Mouse (Mus musculus) CH12.LX (cell line): ENCODE results near the gene Cenpn. TPM values are rescaled to one million over a fixed set of nuclear protein-coding genes. Genes with fewer than 3 reads are reported as not detected.

Experiments used
- DNase-seq: peaks from one replicate; pipeline ENCODE4 v3.0.0-alpha.2; 2013; ENCODE audit errors: extremely low read depth
- H3K27ac ChIP-seq: 2 replicates; pipeline ENCODE4 v1.5.1; 2012; ENCODE audit warnings: low read depth, mild to moderate bottlenecking, control low read depth, moderate library complexity; ENCODE audit not compliant: insufficient read depth
- H3K27me3 ChIP-seq: replicated peaks from 2 replicates; pipeline ENCODE3; 2012; ENCODE audit warnings: inconsistent platforms
- H3K36me3 ChIP-seq, 2 experiments: replicated peaks in 1 of 2; 2 replicates each; pipeline versions ENCODE3 to v1.6.1; 2012; ENCODE audit warnings: inconsistent platforms in 1 of 2, low read length in 1 of 2, mild to moderate bottlenecking in 1 of 2, mixed read lengths in 1 of 2, moderate library complexity in 1 of 2; ENCODE audit not compliant: control insufficient read depth in 1 of 2, insufficient read depth in 1 of 2
- H3K4me1 ChIP-seq, 2 experiments: 2 replicates each; pipeline ENCODE4 v1.6.1; 2012; ENCODE audit warnings: inconsistent platforms in 1 of 2, moderate library complexity in 1 of 2; ENCODE audit not compliant: insufficient read depth in 2 of 2, control insufficient read depth in 1 of 2
- H3K4me2 ChIP-seq: 2 replicates; pipeline ENCODE4 v1.6.1; 2012; ENCODE audit warnings: low read depth, mild to moderate bottlenecking, control low read depth; ENCODE audit not compliant: poor library complexity, insufficient read depth, severe bottlenecking
- H3K4me3 ChIP-seq, 3 experiments: fragments of 150-350 bp in 1 of 3; sonication (generic) in 1 of 3; replicated peaks in 1 of 3; 2 replicates each; pipeline versions ENCODE3 to v1.5.1; 2011 to 2012; ENCODE audit warnings: low read depth in 2 of 3, low read length in 2 of 3, mild to moderate bottlenecking in 2 of 3, moderate library complexity in 2 of 3, control low read depth in 1 of 3, improper control_type of control experiment in 1 of 3, inconsistent platforms in 1 of 3, mixed read lengths in 1 of 3; ENCODE audit not compliant: poor library complexity in 1 of 3
- H3K79me2 ChIP-seq: replicated peaks from 2 replicates; pipeline ENCODE4 v1.6.1; 2012; ENCODE audit warnings: mild to moderate bottlenecking, moderate library complexity; ENCODE audit not compliant: control insufficient read depth, poor library complexity, insufficient read depth, severe bottlenecking; ENCODE audit errors: extremely low read depth
- H3K9ac ChIP-seq: 2 replicates; pipeline ENCODE4 v1.6.1; 2012; ENCODE audit warnings: low read depth, mild to moderate bottlenecking, control low read depth, moderate library complexity; ENCODE audit not compliant: insufficient read depth
- H3K9me3 ChIP-seq: replicated peaks from 2 replicates; pipeline ENCODE3; 2012; ENCODE audit warnings: low read length, inconsistent platforms, mixed read lengths
- BHLHE40 ChIP-seq: IDR thresholded peaks from 2 replicates; pipeline ENCODE4 v1.6.1; 2011; ENCODE audit warnings: mild to moderate bottlenecking, low read depth, low read length, improper control_type of control experiment
- CHD2 ChIP-seq: IDR thresholded peaks from 2 replicates; pipeline ENCODE4 v1.6.1; 2011; ENCODE audit warnings: low read length, improper control_type of control experiment
- E2F4 ChIP-seq: IDR thresholded peaks from 2 replicates; pipeline ENCODE4 v1.6.1; 2011; ENCODE audit warnings: low read depth, low read length, improper control_type of control experiment; ENCODE audit not compliant: insufficient replicate concordance
- ELF1 ChIP-seq: IDR thresholded peaks from 2 replicates; pipeline ENCODE4 v1.6.1; 2014; ENCODE audit warnings: low read depth, mild to moderate bottlenecking, inconsistent platforms, low read length, improper control_type of control experiment
- HCFC1 ChIP-seq: IDR thresholded peaks from 2 replicates; pipeline ENCODE4 v1.6.1; 2012; ENCODE audit warnings: low read depth, mild to moderate bottlenecking, inconsistent platforms, low read length, improper control_type of control experiment
- IRF4 ChIP-seq: IDR thresholded peaks from 2 replicates; pipeline ENCODE4 v1.6.1; 2014; ENCODE audit warnings: low read depth, mild to moderate bottlenecking, inconsistent platforms, low read length, improper control_type of control experiment
- JUND ChIP-seq: conservative IDR thresholded peaks from 2 replicates; pipeline ENCODE4 v1.6.1; 2011; ENCODE audit warnings: low read depth, low read length, improper control_type of control experiment
- KAT2A ChIP-seq: IDR thresholded peaks from 2 replicates; pipeline ENCODE4 v1.6.1; 2012; ENCODE audit warnings: low read length, improper control_type of control experiment, inconsistent platforms; ENCODE audit not compliant: insufficient replicate concordance
- MAFK ChIP-seq: IDR thresholded peaks from 2 replicates; pipeline ENCODE4 v1.6.1; 2011; ENCODE audit warnings: low read length, improper control_type of control experiment; ENCODE audit not compliant: insufficient replicate concordance
- MAX ChIP-seq: IDR thresholded peaks from 2 replicates; pipeline ENCODE4 v1.6.1; 2011; ENCODE audit warnings: low read length, improper control_type of control experiment
- MAZ ChIP-seq: IDR thresholded peaks from 2 replicates; pipeline ENCODE4 v1.6.1; 2012; ENCODE audit warnings: low read depth, mild to moderate bottlenecking, inconsistent platforms, low read length, improper control_type of control experiment, moderate library complexity
- MEF2A ChIP-seq: IDR thresholded peaks from 2 replicates; pipeline ENCODE4 v1.6.1; 2014; ENCODE audit warnings: low read depth, mild to moderate bottlenecking, inconsistent platforms, low read length, improper control_type of control experiment, borderline replicate concordance
- MXI1 ChIP-seq: IDR thresholded peaks from 2 replicates; pipeline ENCODE4 v1.6.1; 2011; ENCODE audit warnings: mild to moderate bottlenecking, low read depth, low read length, improper control_type of control experiment
- PAX5 ChIP-seq: IDR thresholded peaks from 2 replicates; pipeline ENCODE4 v1.6.1; 2012; ENCODE audit warnings: low read length, inconsistent platforms, mixed read lengths
- POLR2A ChIP-seq: IDR thresholded peaks from 2 replicates; pipeline ENCODE4 v1.6.1; 2011; ENCODE audit warnings: low read depth, mild to moderate bottlenecking, improper control_type of control experiment, low read length
- TBP ChIP-seq: conservative IDR thresholded peaks from 2 replicates; pipeline ENCODE4 v1.6.1; 2011; ENCODE audit warnings: low read depth, low read length, improper control_type of control experiment
- USF1 ChIP-seq: IDR thresholded peaks from 2 replicates; pipeline ENCODE4 v1.6.1; 2014; ENCODE audit warnings: low read depth, mild to moderate bottlenecking, inconsistent platforms, low read length, improper control_type of control experiment
- USF2 ChIP-seq: conservative IDR thresholded peaks from 2 replicates; pipeline ENCODE4 v1.6.1; 2011; ENCODE audit warnings: low read depth, low read length, improper control_type of control experiment
- ZMIZ1 ChIP-seq: IDR thresholded peaks from 2 replicates; pipeline ENCODE4 v1.6.1; 2012; ENCODE audit warnings: low read depth, mild to moderate bottlenecking, inconsistent platforms, low read length, improper control_type of control experiment
- ZNF384 ChIP-seq: IDR thresholded peaks from 2 replicates; pipeline ENCODE4 v1.6.1; 2012; ENCODE audit warnings: low read depth, low read length, improper control_type of control experiment, inconsistent platforms
- dilution Hi-C: fragments of 300-500 bp; cut with MboI; formaldehyde crosslinking; loops from 2 replicates; pipeline ENCODE4 v1.14.3; 2020; ENCODE audit warnings: low sequenced_read_pairs; ENCODE audit not compliant: extremely low pct_unique_long_range_greater_than_20kb, extremely low pct_ligation_motif_present
- in situ Hi-C: fragments of 300-500 bp; cut with MboI; formaldehyde crosslinking; loops from 3 replicates; pipeline ENCODE4 v1.14.3; 2019; ENCODE audit warnings: low sequenced_read_pairs, low pct_ligation_motif_present, low pct_unique_long_range_greater_than_20kb, mixed read lengths
- polyA plus RNA-seq: library from polyadenylated mRNA; unstranded; fragments of >175 nt; gene quantifications from 2 replicates; pipeline ENCODE4 v1.2.1, GENCODE M21; 2012; ENCODE audit warnings: low read depth; ENCODE audit not compliant: insufficient read length
- total RNA-seq, 2 experiments: library from RNA; depleted of rRNA; stranded (reverse); fragments of 300-350 nt in 1 of 2; fragments of >200 nt in 1 of 2; gene quantifications; 2 replicates each; pipeline ENCODE4 v1.2.3; 2012 to 2014

The Cenpn gene
- total and polyA plus RNA-seq, 3 experiments: 26.3 to 52.0 (median 45.6) TPM

DNA sequence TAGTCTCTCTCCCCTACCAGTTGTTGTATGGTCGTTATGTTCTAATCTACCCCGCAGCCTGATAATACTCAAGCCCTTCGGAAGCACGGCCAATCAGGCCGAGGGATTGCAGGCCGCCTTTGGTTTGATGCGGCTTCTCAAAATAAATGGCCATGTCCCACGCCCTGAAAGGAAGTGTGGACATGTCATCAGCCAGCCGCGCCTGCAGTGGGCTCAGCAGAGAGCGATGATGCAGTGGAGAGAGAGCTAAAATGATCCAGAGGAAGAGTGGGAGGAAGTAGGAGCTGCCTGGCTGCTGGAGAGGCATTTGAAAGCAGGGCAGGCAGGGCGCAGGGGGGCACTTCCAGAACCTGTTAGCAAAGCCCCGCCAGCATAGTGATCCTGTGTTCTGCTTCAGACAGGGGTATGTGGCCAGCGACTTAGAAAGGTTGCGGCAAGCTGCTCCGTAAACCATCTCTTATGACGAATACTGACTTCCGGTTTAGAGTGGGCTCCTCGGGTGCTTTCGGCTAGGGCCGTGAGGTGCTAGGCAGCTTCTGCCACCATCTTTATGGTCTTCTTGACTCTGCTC is 24.8 kb downstream of the Cenpn start:
- Histone ChIP-seq H3K9me3 (no peaks in the 10 kb centered on the region), H3K79me2 (peaks cover 51% of the 10 kb centered on the region), H3K36me3 (peaks cover 0 to 24% of the 10 kb centered on the region in 2 experiments)
- in situ Hi-C loops: no loop called here
- peak; percentile 66 for DNase-seq
- TF ChIP-seq POLR2A (peak; percentile 66), MAZ (no peak), HCFC1 (0 out of 2 replicates have a peak, but pooled peaks have one; percentile 6), ELF1 (peak; percentile 64; the same call in 1 of the 2 replicates), E2F4 (no peak), TBP (0 out of 2 replicates have a peak, but pooled peaks have one; percentile 56), MAX (no peak), MEF2A (no peak)
- TF ChIP-seq, all 38 proteins: peak for 4
- Histone ChIP-seq H3K4me3 (peak overlapping the region; percentile 23 to 49 (median 48)), H3K4me2 (peak overlapping the region; percentile 98), H3K9ac (peak overlapping the region; percentile 79), H3K4me1 (peaks cover 11 to 55% of the 10 kb centered on the region in 2 experiments), H3K27me3 (no peaks in the 10 kb centered on the region), H3K27ac (peak overlapping the region; percentile 92)
- dilution Hi-C loops: no loop called here

- Histone ChIP-seq H3K27me3 (no peaks in the 10 kb centered on the region), H3K36me3 (peaks cover 0 to 21% of the 10 kb centered on the region in 2 experiments), H3K27ac (peak overlapping the region; percentile 92), H3K4me2 (peak overlapping the region; percentile 98), H3K9ac (peak overlapping the region; percentile 79), H3K4me3 (peak overlapping the region; percentile 20 to 49 (median 48)), H3K4me1 (peaks cover 11 to 58% of the 10 kb centered on the region in 2 experiments), H3K79me2 (peaks cover 51% of the 10 kb centered on the region), H3K9me3 (no peaks in the 10 kb centered on the region)
- in situ Hi-C loops (no loop called here), dilution Hi-C loops (no loop called here)
- TF ChIP-seq PAX5 (no peak), CHD2 (no peak), USF1 (no peak), BHLHE40 (0 out of 2 replicates have a peak, but pooled peaks have one; percentile 20), MXI1 (no peak), ZNF384 (peak; percentile 35; the same call in 1 of the 2 replicates), MAX (peak; percentile 46; the same call in 1 of the 2 replicates), TBP (0 out of 2 replicates have a peak, but pooled peaks have one; percentile 0), POLR2A (0 out of 2 replicates have a peak, but pooled peaks have one; percentile 1), MAFK (peak; percentile 44; the same call in 1 of the 2 replicates), ZMIZ1 (no peak), JUND (no peak), IRF4 (no peak), USF2 (no peak), KAT2A (no peak)
- peak; percentile 39 for DNase-seq
Measured at GRCm38 (mm10) chr8:116946851-116947250, 25.3 kb downstream of the Cenpn start.
